Mouse (Mus musculus) olfactory bulb, adult 2 months (tissue): ENCODE measurements around the gene Szrd1. TPM values are rescaled to one million over a fixed set of nuclear protein-coding genes. Genes with fewer than 3 reads are reported as not detected.
"Not testable (repeated sequence)": the region's sequence is repeated elsewhere in the genome, so short reads cannot be mapped to it uniquely, and the experiment has no call there.

ENCODE experiments used
- H3K27ac ChIP-seq: fragments of 200-500 bp; 2 replicates; pipeline ENCODE4 v1.5.1; 2012; ENCODE audit warnings: low read depth, low read length; ENCODE audit not compliant: insufficient read depth
- H3K4me1 ChIP-seq: fragments of 200-500 bp; 2 replicates; pipeline ENCODE4 v1.6.1; 2012; ENCODE audit warnings: low read length; ENCODE audit not compliant: control insufficient read depth, insufficient read depth
- H3K4me3 ChIP-seq: fragments of 200-500 bp; 2 replicates; pipeline ENCODE4 v1.5.1; 2012; ENCODE audit warnings: mild to moderate bottlenecking, low read depth, low read length, moderate library complexity; ENCODE audit not compliant: insufficient read depth
- CTCF ChIP-seq: fragments of 200-500 bp; IDR thresholded peaks from 2 replicates; pipeline ENCODE4 v1.5.1; 2012; ENCODE audit warnings: low read depth, mild to moderate bottlenecking, low read length, moderate library complexity; ENCODE audit not compliant: insufficient read depth
- POLR2A ChIP-seq: fragments of 200-500 bp; IDR thresholded peaks from 2 replicates; pipeline ENCODE4 v1.6.1; 2012; ENCODE audit warnings: mild to moderate bottlenecking, low read depth, low read length, moderate library complexity; ENCODE audit not compliant: insufficient read depth
- WGBS: fragments of 180-500 bp; shearing (Covaris S2); methylation state at CpG from one replicate; pipeline ENCODE4 v1.1.7; 2018; 5-methylcytosine and 5-hydroxymethylcytosine counted together
- polyA plus RNA-seq: library from polyadenylated mRNA; stranded (reverse); fragments of >200 nt; gene quantifications from 2 replicates; pipeline ENCODE4 v1.2.4, GENCODE M21; 2012; ENCODE audit warnings: low replicate concordance; ENCODE audit not compliant: missing spikeins, insufficient read depth, insufficient read length

Gene Szrd1
- polyA plus RNA-seq, 1 experiment: not detected

- H3K4me1 ChIP-seq: peaks cover 12% of the 10 kb centered on the region; the same call in 1 of the 2 replicates
- WGBS: 72% methylated on average over 4 of the region's 4 CpGs
- H3K27ac ChIP-seq: no peak overlapping the region
- no peak overlapping the region for H3K4me3 ChIP-seq
- TF ChIP-seq POLR2A (no peak), CTCF (no peak)
Observed at GRCm38 (mm10) chr4:141157485-141157884, 17.9 kb upstream of the Szrd1 start.

GRCm38 (mm10) chr4:141149116-141149515, 9.5 kb upstream of the Szrd1 start:
- Histone ChIP-seq H3K4me1 (peaks cover 8% of the 10 kb centered on the region; the same call in 1 of the 2 replicates), H3K27ac (no peak overlapping the region), H3K4me3 (peak overlapping the region; percentile 26; the same call in 1 of the 2 replicates)
- no peak for TF ChIP-seq CTCF
- no peak for TF ChIP-seq POLR2A
- WGBS: 4% methylated on average over 7 of the region's 7 CpGs

GRCm38 (mm10) chr4:141148009-141148801, 8.6 kb upstream of the Szrd1 start:
- under 1% methylated on average over 66 of the region's 66 CpGs for WGBS
- peaks cover 6% of the 10 kb centered on the region; the same call in 1 of the 2 replicates for H3K4me1 ChIP-seq
- H3K4me3 ChIP-seq: peak overlapping the region; percentile 90
- no peak for TF ChIP-seq CTCF
- TF ChIP-seq POLR2A: 0 out of 2 replicates have a peak, but pooled peaks have one; percentile 45
- peak overlapping the region; percentile 40 for H3K27ac ChIP-seq

- TF ChIP-seq POLR2A: peak; percentile 89
- TF ChIP-seq CTCF: peak; percentile 67
- H3K4me3 ChIP-seq: peak within 1 kb of the TSS; percentile 90
- WGBS: 7% methylated on average over 58 of the region's 58 CpGs
- H3K27ac ChIP-seq: peak within 1 kb of the TSS; percentile 88
- peaks cover under 1% of the 10 kb centered on the region; the same call in 1 of the 2 replicates for H3K4me1 ChIP-seq
Observed at GRCm38 (mm10) chr4:141147112-141148008, 7.8 kb upstream of the Szrd1 start, which contains the start of gene Fbxo42. TSS of gene Fbxo42 (plus strand) at chr4:141147913.

GRCm38 (mm10) chr4:141146491-141147033, 7.0 kb upstream of the Szrd1 start:
- H3K27ac ChIP-seq: no peak overlapping the region
- 96% methylated on average over 6 of the region's 6 CpGs for WGBS

GRCm38 (mm10) chr4:141145124-141145523, 5.5 kb upstream of the Szrd1 start:
- H3K27ac ChIP-seq, H3K4me1 ChIP-seq, H3K4me3 ChIP-seq: not testable (repeated sequence)
- 93% methylated on average over 11 of the region's 16 CpGs for WGBS

More at GRCm38 (mm10) chr4:141146491-141147033, 7.0 kb upstream of the Szrd1 start:
- Histone ChIP-seq H3K4me3 (no peak overlapping the region), H3K4me1 (no peaks in the 10 kb centered on the region; the same call in 1 of the 2 replicates)
- TF ChIP-seq POLR2A (no peak), CTCF (no peak)

- Histone ChIP-seq H3K4me1 (peaks cover 5% of the 10 kb centered on the region), H3K27ac (no peak overlapping the region), H3K4me3 (no peak overlapping the region)
- TF ChIP-seq POLR2A: no peak
- no peak for TF ChIP-seq CTCF
- 9% methylated on average over 9 of the region's 9 CpGs for WGBS
Observed at GRCm38 (mm10) chr4:141142285-141142811, 2.8 kb upstream of the Szrd1 start.

GRCm38 (mm10) chr4:141140967-141141366, 1.4 kb upstream of the Szrd1 start:
- TF ChIP-seq POLR2A: no peak
- no peak for TF ChIP-seq CTCF
- no peak overlapping the region for H3K4me3 ChIP-seq
- H3K4me1 ChIP-seq: peaks cover 15% of the 10 kb centered on the region
- WGBS: 89% methylated on average over 6 of the region's 6 CpGs
- H3K27ac ChIP-seq: no peak overlapping the region

GRCm38 (mm10) chr4:141140354-141140753, 779 bp upstream of the Szrd1 start:
- not testable (repeated sequence) for H3K27ac ChIP-seq, H3K4me3 ChIP-seq
- peaks cover 15% of the 10 kb centered on the region for H3K4me1 ChIP-seq
- WGBS: 85% methylated on average over 9 of the region's 9 CpGs
